Mouse (Mus musculus) R1 (cell line): ENCODE measurements at regions not wholly inside any gene's neighbourhood (a gene's known extent, or its start where the extent isn't known, plus 50 kb on each side); places are given as distances from the start of the nearest gene placed in this dataset.
A peak's percentile ranks its signal among the peaks of the same experiment; 100 is the strongest.
"Not testable (repeated sequence)": the region's sequence is repeated elsewhere in the genome, so short reads cannot be mapped to it uniquely, and the experiment has no call there.

Experiments
- DNase-seq: peaks from one replicate; pipeline ENCODE4 v3.0.0-alpha.2; 2018; ENCODE audit warnings: low read depth, low spot score

- no peak for DNase-seq
Observed at GRCm38 (mm10) chr8:113916649-113917048, 68.1 kb upstream of the Adamts18 start.

- DNase-seq, result no peak
Observed at GRCm38 (mm10) chr8:113917197-113917596, 68.7 kb upstream of the Adamts18 start.

- DNase-seq, result no peak
Observed at GRCm38 (mm10) chr8:113920306-113920705, 71.8 kb upstream of the Adamts18 start.

DNA sequence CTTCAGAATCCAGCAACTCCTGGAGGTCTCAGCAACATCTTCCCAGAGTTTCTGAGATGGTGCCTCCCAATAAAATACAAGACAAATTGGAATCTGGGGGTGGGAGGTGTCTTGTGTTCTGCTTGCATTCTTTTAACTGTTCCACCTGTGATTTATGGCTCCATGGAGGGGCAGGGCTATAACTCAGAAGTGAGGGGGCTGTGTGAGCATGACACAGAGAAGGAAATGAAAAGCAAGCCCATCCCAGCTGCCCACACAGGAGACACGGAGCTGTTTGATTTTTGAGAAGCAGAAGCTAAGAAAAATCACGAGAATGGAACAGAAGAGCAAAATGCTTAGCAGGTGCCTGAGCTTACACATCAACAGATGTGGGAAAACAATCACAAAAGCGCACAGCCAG, 74.8 kb upstream of the Adamts18 start:
- DNase-seq, result no peak

GRCm38 (mm10) chr8:113953721-113954120, 105.2 kb upstream of the Adamts18 start:
- no peak for DNase-seq

GRCm38 (mm10) chr8:113956439-113957043, 108.0 kb upstream of the Adamts18 start:
- DNase-seq, result no peak

GRCm38 (mm10) chr8:113957821-113958220, 109.3 kb upstream of the Adamts18 start:
- no peak for DNase-seq

- DNase-seq, result no peak
Observed at GRCm38 (mm10) chr8:113975810-113976209, 127.3 kb upstream of the Adamts18 start.

DNA sequence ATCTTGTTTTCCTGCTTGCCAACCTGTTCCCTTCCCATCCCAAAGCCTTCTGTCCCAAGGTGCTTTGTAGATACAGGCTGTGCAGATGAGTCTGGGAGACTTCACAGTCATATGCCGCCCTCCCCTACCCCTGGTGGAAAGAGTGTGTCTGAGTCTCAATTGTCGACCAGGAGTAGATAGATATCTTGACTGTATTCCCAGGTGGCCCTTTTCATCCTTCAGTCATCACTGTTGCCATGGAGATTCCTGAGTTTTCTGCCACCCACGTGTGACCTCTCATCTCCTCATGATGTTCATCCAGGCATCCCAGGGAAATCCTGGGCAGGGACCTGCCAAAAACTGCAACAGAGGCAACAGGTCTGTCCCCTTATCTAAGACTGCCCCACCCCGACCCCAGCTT, 128.1 kb upstream of the Adamts18 start:
- no peak for DNase-seq

DNA sequence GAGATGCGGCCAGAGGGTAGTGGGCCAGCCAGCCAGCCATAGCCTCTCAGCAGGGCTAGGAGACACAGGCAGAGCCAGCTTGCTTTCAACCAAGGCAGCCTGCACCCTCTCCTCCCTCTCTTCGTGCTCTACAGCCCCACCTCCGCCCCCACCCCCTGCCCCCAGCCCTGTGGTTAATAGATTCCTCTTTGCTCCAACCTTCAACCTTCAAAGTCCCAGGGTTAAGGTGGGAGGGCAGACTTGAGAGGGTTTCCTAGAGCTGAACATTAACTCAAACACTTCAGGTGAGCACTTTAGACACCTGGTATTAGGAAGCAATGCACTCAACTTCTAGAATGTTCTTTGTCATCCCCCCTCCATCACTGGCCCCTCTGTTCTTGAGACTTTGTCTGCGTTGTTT, 128.5 kb upstream of the Adamts18 start:
- DNase-seq, result no peak

DNA sequence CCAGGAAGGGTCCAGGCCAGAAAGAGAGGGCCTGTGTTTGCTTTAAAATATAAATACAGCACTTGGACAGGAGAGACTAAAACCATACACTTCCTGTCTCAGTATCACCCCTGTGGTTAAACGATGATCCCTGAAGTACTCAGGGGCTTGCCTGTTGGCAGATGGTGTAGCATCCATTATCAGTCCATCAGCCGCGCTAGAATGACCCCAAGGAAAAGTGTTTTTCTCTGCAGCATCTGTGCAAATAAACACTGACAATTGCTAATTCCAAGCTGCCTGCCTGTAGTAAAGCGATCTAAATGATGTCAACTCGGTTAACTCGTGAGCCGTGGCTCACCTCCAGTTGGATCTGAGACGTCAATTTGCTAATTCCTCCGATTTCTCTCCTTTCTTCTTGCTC, 130.4 kb upstream of the Adamts18 start:
- DNase-seq, result no peak

GRCm38 (mm10) chr8:113979837-113980236, 131.3 kb upstream of the Adamts18 start:
- DNase-seq, result peak; percentile 58

DNA sequence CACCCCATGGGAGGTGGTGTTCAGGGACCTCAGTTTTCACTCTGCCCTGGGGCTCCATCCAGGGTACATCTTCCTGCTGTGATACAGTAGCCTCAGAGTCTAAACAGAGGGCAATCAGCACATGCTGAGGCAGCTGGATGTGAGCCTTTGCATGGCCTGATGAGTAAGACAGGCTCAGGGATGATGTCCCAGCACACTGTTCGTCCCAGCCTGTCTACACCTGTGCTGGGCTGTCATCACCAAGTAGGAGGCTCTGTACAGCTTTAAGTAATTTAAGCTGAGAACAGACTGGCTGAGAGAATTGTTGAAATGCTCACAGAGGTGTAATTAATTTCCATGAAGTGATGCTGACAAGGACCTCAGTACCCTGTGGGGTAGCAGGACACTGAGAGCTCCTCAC, 132.8 kb upstream of the Adamts18 start:
- no peak for DNase-seq

GRCm38 (mm10) chr8:113984845-113985244, 136.3 kb upstream of the Adamts18 start:
- DNase-seq, result peak; percentile 55

DNA sequence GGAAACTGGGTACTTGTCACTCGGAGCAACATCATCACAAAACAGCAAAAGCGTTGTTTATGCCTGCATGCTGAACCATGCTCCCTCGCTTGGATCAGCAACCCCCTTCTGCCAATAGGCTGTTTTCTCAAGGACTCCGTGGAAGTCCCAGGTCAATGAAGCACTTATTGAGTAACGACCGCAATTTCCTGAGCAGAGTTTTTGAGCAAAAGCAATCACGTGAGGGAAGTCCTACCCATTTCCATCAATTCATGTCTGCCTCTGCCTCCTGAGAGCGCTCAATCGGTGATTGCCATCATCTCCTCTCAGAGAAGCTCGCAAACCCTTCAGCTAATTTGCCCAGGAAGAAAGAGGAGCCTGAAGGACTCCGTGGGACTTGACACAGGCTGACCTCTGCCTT, 136.9 kb upstream of the Adamts18 start:
- no peak for DNase-seq

DNA sequence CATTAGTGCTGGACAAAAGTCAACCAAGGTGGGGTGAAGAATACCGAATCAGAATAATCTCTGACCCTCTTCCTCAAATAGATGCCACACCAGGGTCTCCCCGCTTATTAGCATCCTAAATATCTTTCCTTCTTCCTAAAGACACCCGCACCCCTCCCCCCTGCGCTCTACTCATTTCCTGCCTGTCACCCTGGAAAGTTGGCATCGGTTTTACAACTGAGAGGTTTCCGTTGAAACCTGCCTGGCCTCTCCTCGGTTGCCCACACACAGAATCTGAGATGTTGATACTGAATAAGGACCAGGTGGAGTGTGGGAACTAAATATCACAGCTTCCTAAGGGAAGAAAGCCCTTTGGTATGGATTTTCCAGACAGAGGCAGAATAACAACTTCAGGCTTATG, 137.4 kb upstream of the Adamts18 start:
- no peak for DNase-seq

- no peak for DNase-seq
Observed at GRCm38 (mm10) chr8:113990718-113991117, 142.2 kb upstream of the Adamts18 start.

DNA sequence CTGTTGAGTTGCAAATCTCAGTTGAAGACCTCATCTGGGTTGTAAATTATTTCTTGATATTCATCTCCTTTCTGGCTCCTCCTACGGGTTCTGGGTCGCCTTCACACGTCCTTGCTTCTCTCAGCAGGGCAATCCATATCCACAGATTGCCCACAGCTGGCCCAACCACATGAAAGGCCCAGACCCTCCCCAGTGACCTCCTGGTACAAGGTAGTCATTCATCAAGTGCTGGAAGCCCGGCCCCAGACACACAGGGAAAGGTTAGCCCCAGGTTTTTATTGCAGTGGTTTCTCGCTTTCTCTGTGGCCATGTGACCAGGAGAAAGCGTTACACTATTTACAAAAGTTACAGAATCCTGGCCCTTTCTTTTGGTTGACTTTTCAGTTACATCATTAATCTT, 134.5 kb upstream of the Nudt7 start:
- no peak for DNase-seq

GRCm38 (mm10) chr8:114001674-114002073, 131.7 kb upstream of the Nudt7 start:
- DNase-seq, result no peak

DNA sequence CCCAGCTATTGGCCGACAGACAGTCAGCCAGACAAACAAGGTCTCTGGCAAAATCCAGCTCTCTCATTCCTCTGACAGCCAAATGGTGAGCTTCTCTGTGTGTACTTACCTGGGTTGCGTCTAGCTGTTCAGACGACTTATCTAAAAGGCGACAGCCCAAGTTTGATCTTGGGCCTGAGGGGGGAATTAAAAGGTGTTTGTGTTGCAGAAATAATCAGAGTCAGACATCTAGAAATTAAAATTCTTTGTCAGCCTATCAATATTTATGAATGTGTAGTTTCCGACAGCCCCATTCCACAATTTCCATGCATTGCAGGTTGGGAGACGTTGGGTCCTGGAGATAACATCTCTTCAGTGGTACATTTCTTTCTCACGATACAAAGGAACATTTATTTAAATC, 128.9 kb upstream of the Nudt7 start:
- DNase-seq, result no peak

- DNase-seq, result no peak
Observed at GRCm38 (mm10) chr8:114006587-114006986, 126.8 kb upstream of the Nudt7 start.

DNA sequence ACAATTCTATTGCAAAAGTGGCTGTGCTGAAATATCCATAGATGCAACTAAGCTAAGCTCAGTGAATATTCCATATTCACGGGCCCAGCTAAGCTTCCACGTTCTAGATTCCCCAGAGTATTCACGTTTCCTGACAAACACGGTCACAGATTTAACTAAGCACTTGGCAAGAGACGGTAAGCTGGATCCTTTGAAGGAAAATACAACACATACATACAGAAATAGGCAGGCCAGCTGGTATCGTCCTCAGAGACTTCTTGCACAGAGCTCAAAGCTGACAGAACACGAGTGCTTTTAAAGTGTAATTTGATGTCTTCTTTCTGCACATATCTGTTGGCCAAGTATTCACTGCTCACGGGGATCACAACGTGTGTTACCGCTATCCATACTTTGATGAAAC, 126.3 kb upstream of the Nudt7 start:
- no peak for DNase-seq

GRCm38 (mm10) chr8:114018364-114018763, 115.0 kb upstream of the Nudt7 start:
- no peak for DNase-seq

DNA sequence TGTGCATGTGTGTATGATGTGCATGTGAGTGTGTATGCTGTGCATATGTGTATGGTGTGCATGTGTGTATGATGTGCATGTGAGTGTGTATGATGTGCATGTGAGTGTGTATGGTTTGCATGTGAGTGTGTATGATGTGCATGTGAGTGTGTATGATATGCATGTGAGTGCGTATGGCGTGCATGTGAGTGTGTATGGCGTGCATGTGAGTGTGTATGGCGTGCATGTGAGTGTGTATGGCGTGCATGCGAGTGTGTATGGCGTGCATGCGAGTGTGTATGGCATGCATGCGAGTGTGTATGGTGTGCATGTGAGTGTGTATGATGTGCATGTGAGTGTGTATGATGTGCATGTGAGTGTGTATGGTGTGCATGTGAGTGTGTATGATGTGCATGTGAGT, 103.2 kb upstream of the Nudt7 start:
- not testable (repeated sequence) for DNase-seq
